Mouse (Mus musculus): Measurements from ENCODE around the gene Dact3.

Dact3 gene

DNA sequence AGATGAGACGGTGACA is at the start of gene Dact3:
Gene Dact3, plus strand, starts transcription at position 8 of the 16 bp plus-strand sequence.
- no peak for DNase-seq

DNA sequence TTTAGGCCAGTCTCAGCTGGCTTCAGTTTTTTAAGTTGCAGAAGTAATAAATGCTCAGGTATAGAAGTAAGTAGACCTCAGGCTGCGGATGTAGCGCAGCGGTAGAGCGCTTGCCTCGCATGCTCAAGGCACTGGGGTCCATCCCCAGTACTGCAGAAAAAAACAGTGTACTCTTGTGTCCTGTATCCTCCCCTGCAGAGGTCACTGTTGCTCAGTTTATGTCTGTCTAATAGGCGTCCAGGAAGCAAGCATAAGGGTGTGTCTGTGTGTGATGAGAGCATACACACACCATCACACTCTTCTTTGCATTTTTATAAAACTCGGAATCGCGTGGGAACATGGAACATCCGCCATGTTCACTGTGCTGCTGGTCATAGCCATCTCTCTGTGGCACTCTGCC is 49.3 kb upstream of the Dact3 start:
- DNase-seq = no peak

- no peak for DNase-seq
Measured at GRCm38 (mm10) chr7:16826571-16826970, 48.5 kb upstream of the Dact3 start.

DNA sequence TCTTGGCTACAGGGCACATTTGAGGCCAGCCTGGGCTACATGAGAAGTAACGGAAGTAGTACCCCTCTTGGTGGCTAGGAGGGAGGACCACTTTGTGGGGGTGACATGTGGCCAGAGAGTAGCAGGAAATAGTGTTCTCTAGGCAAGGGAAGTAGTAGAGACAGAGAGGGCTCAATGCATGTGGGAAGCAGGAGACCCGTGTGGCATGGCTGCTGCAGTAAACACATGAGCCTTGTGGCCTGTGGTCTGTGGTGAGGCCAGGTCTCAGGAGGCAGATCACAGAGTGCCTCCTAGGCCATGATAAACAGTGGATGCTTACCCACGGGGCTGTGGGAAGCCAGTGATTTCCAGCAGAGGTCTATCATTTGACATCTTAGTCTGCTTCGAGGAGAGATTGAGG is 47.8 kb upstream of the Dact3 start:
- DNase-seq = no peak

DNA sequence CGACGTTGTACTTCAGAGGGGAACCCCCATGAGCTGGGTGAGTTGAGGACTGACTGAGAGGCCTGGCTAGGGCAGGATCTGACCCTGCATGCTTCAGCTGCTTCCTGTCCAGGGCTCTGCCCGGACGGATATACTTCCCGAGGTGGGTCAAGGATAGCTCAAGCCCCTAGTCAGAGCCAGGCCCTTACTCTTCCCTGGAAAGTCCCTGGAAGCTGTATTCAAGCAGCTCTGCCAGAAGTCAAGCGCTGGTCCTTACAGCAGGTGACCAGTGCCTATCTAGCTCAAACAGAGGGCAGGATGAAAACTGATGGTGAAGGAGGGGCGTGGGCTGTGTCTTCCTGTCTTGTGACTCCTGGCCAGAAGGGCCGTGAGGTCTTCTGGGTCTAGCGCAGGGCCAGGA is 44.7 kb upstream of the Dact3 start:
- no peak for DNase-seq

- DNase-seq = peak in 1 of 2 experiments; percentile 31
Measured at GRCm38 (mm10) chr7:16837916-16838803, 37.0 kb upstream of the Dact3 start.

DNA sequence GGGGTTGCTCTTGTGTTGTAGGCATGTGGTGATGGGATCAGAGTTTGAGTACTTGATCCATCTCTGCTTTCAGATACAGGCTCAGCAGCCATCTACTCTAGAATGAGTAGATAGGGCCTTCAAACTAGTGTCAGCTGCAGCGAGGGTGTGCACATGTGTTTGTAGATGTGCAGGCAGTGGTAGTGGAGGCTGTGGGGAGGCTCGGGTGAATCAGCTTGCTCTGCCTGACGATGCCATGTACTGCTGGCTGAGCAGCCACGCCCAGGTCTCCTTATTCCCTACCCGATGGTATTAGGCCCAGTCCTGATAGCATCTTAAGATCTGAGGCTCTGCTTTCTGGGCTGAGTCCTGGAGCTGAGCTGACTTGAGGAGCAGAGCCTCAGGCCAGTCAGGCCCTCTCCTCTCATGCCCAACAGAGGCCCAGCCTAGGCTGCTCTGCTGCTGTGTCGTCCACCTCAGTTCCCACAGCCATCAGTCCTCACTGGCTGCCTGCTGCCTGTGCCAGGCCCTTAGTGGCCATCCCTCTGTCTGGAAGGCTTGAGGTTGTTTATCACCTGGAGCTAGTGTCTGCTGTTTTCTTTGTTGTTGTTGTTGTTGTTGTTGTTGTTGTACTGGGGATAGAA is 36.2 kb upstream of the Dact3 start:
- no peak for DNase-seq

- no peak for DNase-seq
Measured at GRCm38 (mm10) chr7:16839427-16840108, 35.5 kb upstream of the Dact3 start.

DNA sequence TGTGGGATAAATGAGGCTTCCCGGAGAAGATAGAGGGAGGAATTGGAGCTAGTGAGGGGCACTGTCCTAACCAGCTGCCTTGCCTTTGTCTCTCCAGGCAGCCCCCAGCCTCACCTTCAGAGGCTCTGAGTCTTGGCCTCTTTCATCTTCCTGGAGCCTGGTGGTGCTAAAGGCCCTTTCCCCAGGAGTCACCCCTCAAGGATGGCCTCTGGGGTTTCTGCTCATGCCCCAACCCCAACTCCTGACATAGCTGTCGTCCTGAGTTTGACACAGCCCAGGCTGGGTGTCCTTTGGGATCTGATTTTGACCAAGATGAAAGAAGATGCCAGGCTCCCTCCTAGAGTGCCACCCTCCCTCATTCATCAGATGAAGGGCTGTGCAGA is 35.0 kb upstream of the Dact3 start:
- DNase-seq = no peak

DNA sequence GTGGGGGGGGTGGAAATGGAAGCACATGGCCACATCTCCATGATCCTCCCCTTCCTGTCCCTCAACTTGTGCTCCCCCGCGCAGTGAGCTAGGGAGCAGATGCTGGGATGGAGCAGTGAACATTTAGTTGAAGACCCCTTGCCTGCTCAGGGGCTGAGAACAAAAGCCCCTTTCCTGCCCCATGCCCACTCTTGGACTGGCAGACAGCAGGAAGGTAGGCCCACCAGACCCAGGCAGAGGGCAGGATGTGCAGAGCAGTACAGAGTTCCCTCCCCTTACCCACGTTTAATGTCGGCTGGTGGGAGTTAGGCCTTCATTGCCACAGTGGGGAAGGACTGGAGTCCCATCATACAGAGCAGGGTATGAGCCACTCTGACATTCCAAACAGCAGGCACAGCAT is 34.0 kb upstream of the Dact3 start:
- DNase-seq = peak; percentile 41 to 56

GRCm38 (mm10) chr7:16841561-16842560 is 33.3 kb upstream of the Dact3 start:
- DNase-seq = peak; percentile 83 to 89

DNA sequence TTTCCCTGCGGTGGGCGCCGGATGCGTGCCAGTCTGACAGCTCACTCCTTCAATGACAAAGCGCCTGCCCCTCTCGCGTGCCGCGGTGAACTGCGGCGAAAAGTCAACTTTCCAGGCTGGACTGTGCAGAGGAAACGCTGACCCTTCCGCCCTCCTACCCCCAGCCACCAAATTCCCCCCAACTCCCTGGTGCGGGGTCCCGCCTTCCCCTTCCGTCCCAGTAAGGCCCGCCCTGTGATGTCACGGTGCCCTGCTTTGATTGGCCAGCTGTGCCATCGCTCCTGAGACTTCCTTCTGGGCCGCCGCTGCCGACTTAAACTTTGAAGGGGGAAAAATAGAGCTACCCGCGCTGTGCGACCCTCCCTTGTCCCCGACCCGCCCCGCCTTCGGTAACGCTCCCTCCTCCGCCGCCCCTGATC is 32.5 kb upstream of the Dact3 start, which contains the start of gene Prkd2:
Gene Prkd2, plus strand, starts transcription at position 258 of the 419 bp plus-strand sequence.
- peak; percentile 92 to 94 for DNase-seq

- peak; percentile 77 to 87 for DNase-seq
Measured at GRCm38 (mm10) chr7:16843441-16844171, 31.5 kb upstream of the Dact3 start.

DNA sequence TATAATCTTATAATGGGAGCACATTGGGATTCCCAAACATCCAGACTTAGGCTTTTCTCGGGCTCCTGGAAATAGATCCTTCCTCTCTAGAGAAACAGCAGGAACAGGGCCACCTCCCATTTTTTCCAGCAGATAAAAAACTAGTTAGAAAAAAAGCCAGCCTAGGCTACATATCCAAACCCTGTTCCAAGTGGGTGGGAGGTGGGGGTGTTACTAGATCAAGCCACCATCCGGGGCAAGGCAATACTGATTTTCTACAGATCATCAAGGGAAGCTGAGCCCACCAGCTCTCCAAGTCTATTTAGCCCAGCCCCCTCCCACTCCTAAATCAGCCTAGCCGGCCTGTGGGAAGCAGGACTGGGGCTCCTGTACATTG is 30.4 kb upstream of the Dact3 start:
- DNase-seq = no peak

GRCm38 (mm10) chr7:16845072-16845819 is 29.9 kb upstream of the Dact3 start:
- peak; percentile 78 to 86 for DNase-seq

DNA sequence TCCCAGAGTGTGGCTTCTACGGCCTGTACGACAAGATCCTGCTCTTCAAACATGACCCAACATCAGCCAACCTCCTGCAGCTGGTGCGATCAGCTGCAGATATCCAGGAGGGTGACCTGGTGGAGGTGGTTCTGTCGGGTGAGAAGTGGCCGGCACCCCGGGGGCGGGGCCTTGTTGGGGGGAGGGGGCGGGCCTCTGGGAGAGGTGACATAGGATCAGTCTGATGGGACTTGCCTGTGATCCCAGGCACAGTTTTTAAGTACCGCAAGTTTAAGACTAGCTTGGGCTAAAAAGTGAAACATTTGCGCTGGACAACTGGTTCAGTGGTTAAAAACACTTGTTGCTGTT is 29.3 kb upstream of the Dact3 start:
- no peak for DNase-seq

- DNase-seq = no peak
Measured at GRCm38 (mm10) chr7:16846775-16847174, 28.3 kb upstream of the Dact3 start.

DNA sequence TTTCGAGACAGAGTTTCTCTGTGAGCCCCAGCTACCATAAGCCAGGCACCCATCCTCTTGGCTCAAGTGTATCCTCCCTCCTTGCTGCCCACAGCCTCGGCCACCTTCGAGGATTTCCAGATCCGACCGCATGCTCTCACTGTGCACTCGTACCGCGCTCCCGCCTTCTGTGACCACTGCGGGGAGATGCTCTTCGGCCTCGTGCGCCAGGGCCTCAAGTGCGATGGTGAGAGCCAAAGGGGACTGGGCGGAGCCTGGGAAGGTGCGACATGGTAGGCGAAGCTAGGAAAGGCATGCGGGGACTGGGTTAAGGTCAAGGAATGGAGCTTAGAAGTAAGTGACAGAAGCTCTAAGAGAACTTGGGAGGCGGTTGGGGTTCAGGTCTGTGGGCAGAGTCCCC is 27.6 kb upstream of the Dact3 start:
- no peak for DNase-seq

GRCm38 (mm10) chr7:16848579-16848978 is 26.5 kb upstream of the Dact3 start:
- DNase-seq = peak in 1 of 2 experiments; percentile 32

GRCm38 (mm10) chr7:16851636-16852035 is 23.5 kb upstream of the Dact3 start:
- no peak for DNase-seq

DNA sequence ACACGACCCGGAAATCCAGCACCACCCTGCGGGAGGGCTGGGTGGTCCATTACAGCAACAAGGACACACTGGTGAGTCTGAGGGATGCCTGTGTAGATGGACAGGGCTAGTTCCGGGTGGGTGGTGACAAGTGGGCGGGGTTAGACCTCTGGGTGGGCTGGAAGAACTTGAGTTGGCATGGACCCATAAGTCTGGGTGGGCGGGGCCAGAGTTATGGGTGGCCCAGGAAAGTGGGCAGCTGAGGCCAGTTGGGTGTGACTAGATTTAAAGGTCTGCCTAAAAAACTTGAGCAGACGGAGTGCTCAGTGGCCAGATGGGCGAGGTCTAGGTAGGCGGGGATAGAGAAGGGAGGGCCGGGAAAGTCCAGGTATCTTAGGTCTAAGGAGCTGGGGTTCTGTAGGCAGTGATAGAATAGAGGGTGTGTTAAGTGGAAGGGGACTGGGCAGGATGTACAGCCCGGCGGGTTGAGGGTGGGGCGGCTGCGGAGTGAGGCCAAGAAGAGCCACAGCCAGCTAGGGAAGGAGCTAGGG is 21.8 kb upstream of the Dact3 start:
- DNase-seq = no peak

All from thymus, adult 18-20 months (tissue).